Mouse (Mus musculus): Measurements from ENCODE around the gene Frmd4b.
"Not testable (repeated sequence)": the region's sequence is repeated elsewhere in the genome, so short reads cannot be mapped to it uniquely, and the experiment has no call there.

Frmd4b gene

DNA sequence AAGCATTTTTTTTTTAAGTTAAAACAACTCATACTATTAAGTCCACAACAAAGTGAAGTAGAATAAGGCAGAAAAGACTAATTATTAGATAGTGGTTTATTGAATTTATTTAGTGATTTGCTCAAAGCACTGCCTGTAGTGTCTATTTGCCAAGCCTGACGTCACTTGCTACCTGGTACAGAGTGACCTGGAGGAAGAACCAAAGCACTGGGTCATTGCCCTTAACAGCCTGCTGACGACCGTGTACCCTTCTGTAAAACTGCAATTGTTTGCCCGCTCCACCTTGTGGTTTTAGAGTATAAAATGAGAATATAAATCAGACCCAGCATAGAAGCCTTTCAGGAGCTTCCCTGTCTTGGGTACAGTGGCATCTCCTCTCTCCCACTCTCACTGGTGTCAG lies 355.1 kb downstream of the Frmd4b start:
- CTCF ChIA-PET = no interaction called here

DNA sequence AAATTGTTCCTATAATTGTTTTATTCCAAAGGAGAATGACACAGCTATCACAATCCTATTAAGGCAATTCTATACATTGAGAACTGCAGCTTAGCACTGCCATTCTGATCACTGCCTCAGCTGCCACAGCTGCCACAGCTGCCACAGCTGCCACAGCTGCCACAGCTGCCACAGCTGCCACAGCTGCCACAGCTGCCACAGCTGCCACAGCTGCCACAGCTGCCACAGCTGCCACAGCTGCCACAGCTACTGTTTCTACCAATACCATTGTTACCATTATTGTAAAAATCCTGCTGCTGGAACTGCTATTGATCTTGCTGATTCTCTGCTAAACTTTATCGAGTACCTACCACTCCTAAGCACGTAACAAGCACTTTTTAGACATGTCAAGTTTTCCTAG lies 357.4 kb downstream of the Frmd4b start:
- CTCF ChIA-PET = not testable (repeated sequence)

DNA sequence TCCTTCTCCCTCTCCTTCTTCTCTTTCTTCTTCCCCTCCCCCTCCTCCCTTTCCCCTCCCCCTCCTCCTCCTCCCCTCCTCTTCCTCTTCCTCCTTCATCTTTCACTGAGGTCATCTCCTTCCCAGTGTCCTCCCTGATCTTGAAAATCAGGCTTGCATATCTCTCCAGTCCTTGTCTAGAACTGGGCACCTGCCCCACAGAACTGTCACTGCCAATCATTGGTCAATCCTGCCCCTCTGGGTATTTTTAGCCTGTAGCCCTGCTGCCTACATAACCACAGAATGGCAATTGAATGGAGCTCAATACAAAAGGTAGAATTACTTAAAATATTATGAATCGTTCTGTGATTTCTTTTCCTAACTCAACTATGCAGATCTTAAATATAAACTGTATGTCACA lies 358.9 kb downstream of the Frmd4b start:
- CTCF ChIA-PET = no interaction called here

DNA sequence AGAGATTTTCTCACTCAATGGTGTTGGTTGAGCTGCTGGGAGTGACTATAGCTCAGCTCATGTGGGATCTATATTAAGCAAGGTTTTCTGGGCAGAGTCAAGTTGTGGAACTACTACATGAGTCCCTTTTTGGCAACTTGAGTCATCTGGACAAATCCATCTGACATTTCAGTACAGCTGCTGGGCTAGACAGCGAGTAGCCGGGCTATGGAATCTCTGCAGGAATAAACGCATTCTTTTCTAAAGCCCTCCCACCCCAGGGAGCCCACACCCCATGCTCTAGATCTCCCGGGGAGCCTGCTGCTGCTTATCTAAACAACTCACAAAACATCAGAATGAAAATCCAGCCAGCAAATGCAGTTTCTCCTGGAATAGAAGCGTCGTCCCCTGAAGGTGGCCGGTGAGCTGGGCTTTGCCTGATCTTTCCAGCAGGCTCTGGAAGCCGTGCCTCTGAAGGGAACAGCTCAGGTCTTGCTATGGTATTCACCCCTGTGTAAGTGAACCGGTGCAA lies 364.6 kb downstream of the Frmd4b start, which contains the start of gene Lmod3:
TSS of gene Lmod3 (minus strand) at position 49 of the 511 bp plus-strand sequence.
- CTCF ChIA-PET = no interaction called here

DNA sequence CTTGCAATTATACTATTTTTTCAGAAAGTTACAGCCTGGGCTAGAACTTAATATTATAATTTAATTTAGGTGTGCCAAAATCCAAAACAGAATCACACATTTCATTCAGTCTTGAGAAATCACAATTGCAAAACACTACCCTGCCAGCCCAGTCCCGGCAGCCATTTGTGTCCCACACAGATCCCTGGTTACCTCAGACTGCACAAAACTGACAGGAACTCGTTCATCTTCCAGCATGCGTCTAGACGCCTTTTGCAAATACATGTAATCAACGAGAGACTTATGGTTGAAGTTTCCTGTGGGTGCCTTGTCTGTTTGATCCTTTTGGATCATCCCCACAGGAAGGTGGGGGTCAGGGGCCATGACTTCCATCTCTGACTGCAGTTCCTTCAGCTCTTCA lies 365.3 kb downstream of the Frmd4b start:
- CTCF ChIA-PET = no interaction called here

DNA sequence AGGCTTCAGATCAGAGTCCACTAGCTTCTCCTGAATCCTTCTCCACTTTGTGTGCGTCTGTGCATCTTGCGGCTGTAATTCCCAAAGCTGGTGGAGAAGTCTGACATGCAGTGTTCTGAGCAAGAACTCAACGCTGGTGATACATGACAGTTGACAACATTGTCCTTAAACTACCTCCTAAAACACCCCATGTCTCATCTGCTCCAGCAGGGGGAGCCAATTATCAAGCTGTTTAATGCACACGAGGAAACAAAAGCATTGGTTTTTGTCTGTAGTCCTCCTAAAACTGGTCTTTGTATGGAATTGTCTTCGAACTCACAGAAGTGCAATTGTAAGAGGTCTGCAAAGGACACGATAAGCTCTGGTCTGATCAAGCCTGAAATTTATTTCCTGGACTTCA lies 366.4 kb downstream of the Frmd4b start:
- CTCF ChIA-PET = interaction anchor here (0.6 kb wide), 1 partner anchor 166 kb away, joined by 3 read pairs; no protein-coding TSS in a partner anchor

DNA sequence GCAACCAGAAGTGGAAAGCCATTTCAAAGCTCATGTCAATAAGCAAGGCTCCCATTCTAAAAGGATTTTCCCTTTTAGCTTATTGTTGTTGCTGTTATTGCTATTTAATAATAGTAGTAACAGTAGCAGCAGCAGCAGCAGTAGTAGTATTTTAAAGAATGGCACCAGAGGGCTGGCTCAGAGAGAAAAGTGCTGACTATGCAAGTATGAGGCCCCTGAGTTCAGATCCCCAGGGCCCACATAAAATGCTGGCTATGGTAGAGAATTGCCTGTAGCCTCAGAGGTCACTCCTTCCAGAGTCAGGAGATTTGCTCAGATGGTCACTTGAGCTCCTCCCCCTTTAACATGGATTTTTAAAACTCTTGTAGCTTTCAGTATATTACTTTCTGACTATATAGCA lies 372.1 kb downstream of the Frmd4b start:
- CTCF ChIA-PET = no interaction called here

DNA sequence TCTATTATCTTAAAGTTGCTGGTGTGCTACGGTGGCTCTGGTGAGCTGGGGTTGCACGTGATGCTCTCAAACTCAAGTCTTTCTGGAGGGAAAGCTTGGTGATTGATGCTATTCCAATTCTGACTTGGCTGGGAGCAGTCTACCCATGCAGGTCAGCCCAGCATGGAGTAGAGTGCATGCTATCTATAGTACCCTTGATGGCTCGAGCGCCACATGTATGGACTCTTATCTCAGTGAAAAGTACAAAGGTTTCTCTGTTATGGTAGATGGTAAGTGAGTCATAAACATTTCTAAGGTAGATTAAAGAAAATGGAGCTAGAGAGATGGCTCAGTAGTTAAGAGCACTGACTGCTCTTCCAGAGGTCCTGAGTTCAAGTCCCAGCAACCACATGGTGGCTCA lies 374.8 kb downstream of the Frmd4b start:
- CTCF ChIA-PET = no interaction called here

DNA sequence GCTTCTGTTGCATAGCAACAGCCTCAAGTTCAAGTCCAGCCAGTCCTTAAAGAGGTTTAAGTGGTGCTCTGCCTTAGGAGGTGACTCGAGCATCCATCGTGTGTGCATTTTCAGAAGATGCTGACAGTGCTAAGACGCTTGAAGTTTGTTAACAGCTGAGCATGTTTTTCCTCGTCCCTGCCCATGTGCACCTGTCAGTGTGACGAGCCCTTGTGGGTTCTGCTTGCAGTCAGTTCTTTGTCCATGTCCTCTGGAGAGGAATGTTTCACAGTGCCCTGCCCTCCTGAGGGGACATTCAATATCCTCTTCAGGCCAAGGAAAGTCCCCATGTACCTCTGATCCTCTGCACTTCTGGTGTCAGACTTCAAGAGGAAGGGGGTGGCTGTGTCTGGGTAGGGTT lies 377.2 kb downstream of the Frmd4b start:
- CTCF ChIA-PET = no interaction called here

DNA sequence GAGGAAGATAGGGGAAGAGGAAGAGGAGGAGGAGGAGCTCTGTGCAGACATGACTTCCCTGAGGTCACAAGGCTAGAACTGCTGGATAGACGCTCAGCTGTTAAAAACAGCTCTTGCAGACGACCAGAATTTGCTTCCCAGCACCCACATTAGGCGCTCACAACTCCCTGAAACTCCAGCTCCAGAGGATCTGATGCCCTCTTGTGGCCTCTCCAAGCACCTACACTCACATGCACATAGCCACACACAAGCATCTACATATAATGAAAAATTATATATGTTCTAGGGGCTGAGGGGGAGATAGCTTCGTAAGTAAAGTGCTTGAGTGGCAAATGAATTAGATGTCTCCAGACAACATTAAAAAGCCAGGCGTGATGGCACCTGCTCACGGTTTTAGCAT lies 378.0 kb downstream of the Frmd4b start:
- CTCF ChIA-PET = no interaction called here

All from spleen, embryonic (tissue).